Mouse (Mus musculus): ENCODE measurements around the gene Casp8ap2. TPM values are rescaled to one million over a fixed set of nuclear protein-coding genes. Genes with fewer than 3 reads are reported as not detected.

The Casp8ap2 gene
- polyA plus RNA-seq, 1 experiment from 2014 or later = 33.2 TPM

DNA sequence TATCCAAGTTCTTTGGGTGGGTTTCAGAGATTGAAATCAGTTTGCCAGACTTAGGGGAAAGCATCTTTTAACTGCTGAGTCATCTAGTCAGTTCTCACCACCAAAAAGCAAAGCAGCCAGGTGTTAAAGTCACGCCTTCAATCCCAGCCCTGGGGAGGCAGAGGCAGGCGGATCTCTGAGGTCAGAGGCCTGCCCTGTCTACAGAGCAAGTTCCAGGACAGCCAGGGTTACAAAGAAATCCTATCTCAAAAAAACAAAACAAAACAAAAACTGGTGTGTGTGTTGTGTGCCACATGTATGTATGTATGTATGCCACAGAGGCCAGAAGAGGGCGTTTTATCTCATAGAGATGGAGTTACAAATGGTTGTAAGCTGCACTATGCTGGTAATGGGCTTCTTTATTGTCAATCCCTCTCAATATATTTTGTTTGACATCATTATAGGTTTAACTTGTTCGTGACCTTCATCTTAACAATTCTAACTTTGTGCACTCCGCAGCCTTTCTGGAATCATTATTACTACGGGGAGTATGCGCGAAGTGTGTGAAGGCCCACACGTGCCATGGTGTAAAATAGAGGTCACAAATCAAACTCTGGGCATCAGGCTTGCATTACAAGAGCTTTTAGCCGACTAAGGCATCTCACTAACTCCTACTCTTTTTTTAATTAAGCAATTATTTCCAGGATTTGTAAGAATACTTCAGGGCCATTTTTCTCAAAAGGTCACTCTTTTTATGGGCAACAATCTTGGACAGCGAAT lies 41.1 kb downstream of the Casp8ap2 start:
- 53% methylated on average over 11 of the region's 11 CpGs for WGBS
- peak; percentile 54 for ATAC-seq
- Histone ChIP-seq H3K27ac (ENCODE audit: low read length) (peak overlapping the region; percentile 81), H3K4me3 (ENCODE audit: low read depth, low read length) (peak overlapping the region; percentile 97), H3K9me3 (replicated peaks; ENCODE audit: control insufficient read depth, low read length, poor library complexity, severe bottlenecking) (no peaks in the 10 kb centered on the region), H3K27me3 (ENCODE audit: control insufficient read depth, insufficient read depth, low read depth, low read length) (no peaks in the 10 kb centered on the region), H3K4me2 (ENCODE audit: low read length) (peak overlapping the region; percentile 69), H3K36me3 (ENCODE audit: control insufficient read depth, insufficient read depth, low read length) (no peaks in the 10 kb centered on the region), H3K4me1 (ENCODE audit: control insufficient read depth, insufficient read depth, low read length) (peaks cover 13% of the 10 kb centered on the region), H3K9ac (ENCODE audit: low read depth, low read length) (peak overlapping the region; percentile 58)

DNA sequence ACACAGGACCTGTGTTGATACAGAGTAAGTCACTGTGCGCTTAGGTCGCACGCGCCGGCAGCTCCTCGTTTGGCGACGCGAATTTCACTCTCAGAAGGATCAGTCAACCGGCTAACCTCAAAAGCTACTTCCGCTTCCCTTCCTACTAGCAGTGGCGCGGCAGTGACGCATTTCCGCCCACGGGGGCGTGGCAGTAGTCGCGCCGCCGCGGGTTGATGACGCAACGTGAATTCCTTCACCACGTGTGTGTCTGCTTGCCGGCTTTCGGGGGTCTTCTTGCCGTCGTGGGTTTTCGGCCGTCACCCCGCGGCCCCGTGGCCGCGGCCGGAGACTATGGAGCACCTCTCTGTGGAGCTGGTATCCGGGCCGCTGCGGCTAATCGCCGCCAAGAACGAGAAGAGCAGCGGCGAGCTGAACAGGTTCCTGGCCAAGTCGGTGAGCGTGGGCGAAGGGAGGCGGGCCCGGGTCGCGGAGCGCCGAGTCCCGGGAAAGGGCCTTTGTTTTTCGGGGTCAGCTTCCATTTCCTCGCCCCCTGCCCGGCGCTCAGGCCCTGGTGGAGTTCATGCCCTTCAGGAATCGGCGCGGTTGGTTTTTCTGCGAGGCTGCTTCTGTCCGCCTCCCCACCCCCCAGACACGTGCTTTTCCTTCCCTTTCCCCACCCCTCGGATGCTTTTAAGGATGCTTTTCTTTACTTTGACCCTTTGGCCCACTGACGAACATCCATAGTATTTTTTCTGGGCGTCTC lies 41.8 kb downstream of the Casp8ap2 start, which contains the start of gene Mdn1:
Mdn1 (plus strand) TSS at position 202 of the 745 bp plus-strand sequence.
- peak within 1 kb of the TSS; percentile 97 for H3K4me3 ChIP-seq (ENCODE audit: low read depth, low read length)
- WGBS = under 1% methylated on average over 68 of the region's 68 CpGs
- ATAC-seq = peak; percentile 96
- H3K36me3 ChIP-seq (ENCODE audit: control insufficient read depth, insufficient read depth, low read length) = no peaks in the 10 kb centered on the region
- H3K4me2 ChIP-seq (ENCODE audit: low read length) = peak within 1 kb of the TSS; percentile 73
- H3K4me1 ChIP-seq (ENCODE audit: control insufficient read depth, insufficient read depth, low read length) = peaks cover 13% of the 10 kb centered on the region
- no peaks in the 10 kb centered on the region for H3K9me3 ChIP-seq (replicated peaks; ENCODE audit: control insufficient read depth, low read length, poor library complexity, severe bottlenecking)
- H3K27ac ChIP-seq (ENCODE audit: low read length) = peak within 1 kb of the TSS; percentile 81
- peak within 1 kb of the TSS; percentile 75 for H3K9ac ChIP-seq (ENCODE audit: low read depth, low read length)
- H3K27me3 ChIP-seq (ENCODE audit: control insufficient read depth, insufficient read depth, low read depth, low read length) = no peaks in the 10 kb centered on the region

DNA sequence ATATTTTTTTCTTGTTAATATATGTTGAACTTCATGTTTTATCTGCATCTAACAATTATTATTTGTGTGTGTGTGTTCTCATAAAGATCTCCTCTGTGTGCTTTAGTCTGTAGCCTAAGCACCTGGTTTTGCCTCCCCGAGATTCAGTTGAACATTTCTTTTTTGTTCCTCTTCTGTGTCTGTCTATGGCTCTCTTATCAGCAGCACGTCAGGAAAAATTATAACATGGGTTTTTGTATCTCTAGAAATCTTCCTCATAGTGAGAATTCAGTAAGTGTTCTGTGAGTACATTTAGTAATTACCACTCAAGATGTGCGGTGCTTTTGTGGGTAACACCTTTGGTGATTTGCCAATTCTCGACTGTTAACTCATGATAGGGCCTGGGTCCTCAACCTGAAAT lies 50.6 kb downstream of the Casp8ap2 start:
- Histone ChIP-seq H3K4me1 (ENCODE audit: control insufficient read depth, insufficient read depth, low read length) (no peaks in the 10 kb centered on the region), H3K36me3 (ENCODE audit: control insufficient read depth, insufficient read depth, low read length) (peaks cover 30% of the 10 kb centered on the region), H3K27me3 (ENCODE audit: control insufficient read depth, insufficient read depth, low read depth, low read length) (no peaks in the 10 kb centered on the region), H3K4me3 (ENCODE audit: low read depth, low read length) (no peak overlapping the region), H3K9ac (ENCODE audit: low read depth, low read length) (no peak overlapping the region), H3K4me2 (ENCODE audit: low read length) (no peak overlapping the region), H3K9me3 (replicated peaks; ENCODE audit: control insufficient read depth, low read length, poor library complexity, severe bottlenecking) (no peaks in the 10 kb centered on the region), H3K27ac (ENCODE audit: low read length) (no peak overlapping the region)
- no peak for ATAC-seq
- WGBS = 94% methylated on average over 4 of the region's 4 CpGs

DNA sequence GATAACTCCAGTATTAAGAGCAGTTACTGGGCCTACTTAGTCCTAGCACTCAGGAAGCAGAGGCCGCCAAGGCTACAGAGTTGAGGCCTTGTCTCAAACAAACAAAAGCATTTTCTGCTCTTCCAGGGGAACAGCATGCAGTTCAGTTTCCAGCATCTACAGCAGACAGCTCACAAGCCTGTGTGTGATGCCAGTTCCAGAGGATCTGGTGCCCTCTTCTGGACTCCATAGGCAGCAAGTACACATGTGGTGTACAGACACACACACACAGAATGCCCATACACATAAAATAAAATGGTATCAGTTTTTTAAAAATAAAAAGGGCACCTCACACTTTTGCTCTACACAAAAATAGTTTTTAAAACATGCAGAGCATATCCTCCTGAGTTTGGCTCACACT lies 53.0 kb downstream of the Casp8ap2 start:
- no peak overlapping the region for H3K27ac ChIP-seq (ENCODE audit: low read length)
- no peaks in the 10 kb centered on the region for H3K27me3 ChIP-seq (ENCODE audit: control insufficient read depth, insufficient read depth, low read depth, low read length)
- H3K4me3 ChIP-seq (ENCODE audit: low read depth, low read length) = no peak overlapping the region
- no peak for ATAC-seq
- H3K4me1 ChIP-seq (ENCODE audit: control insufficient read depth, insufficient read depth, low read length) = no peaks in the 10 kb centered on the region
- WGBS = 89% methylated on average over 1 of the region's 1 CpGs
- no peaks in the 10 kb centered on the region for H3K9me3 ChIP-seq (replicated peaks; ENCODE audit: control insufficient read depth, low read length, poor library complexity, severe bottlenecking)
- H3K4me2 ChIP-seq (ENCODE audit: low read length) = no peak overlapping the region
- no peak overlapping the region for H3K9ac ChIP-seq (ENCODE audit: low read depth, low read length)
- H3K36me3 ChIP-seq (ENCODE audit: control insufficient read depth, insufficient read depth, low read length) = peaks cover 37% of the 10 kb centered on the region

DNA sequence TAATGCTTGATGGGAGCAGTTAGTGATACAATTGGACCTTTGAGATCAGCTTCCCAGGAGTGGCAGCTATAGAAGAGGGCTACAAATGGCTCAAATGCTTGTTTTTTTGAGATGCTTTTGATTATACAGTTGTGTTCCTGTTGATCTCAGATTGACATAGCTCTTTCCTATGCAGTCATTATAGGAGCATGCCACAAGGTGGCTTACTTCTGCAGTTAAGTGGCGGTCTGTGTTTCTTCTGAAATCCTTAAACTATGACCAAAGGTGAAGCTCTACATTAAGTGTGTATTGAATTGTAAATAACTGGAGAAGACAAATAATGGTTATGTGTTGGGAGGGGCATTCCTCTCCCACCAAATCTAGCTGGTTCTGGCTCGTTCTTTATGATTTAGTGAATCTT lies 54.6 kb downstream of the Casp8ap2 start:
- peaks cover 42% of the 10 kb centered on the region for H3K36me3 ChIP-seq (ENCODE audit: control insufficient read depth, insufficient read depth, low read length)
- no peak overlapping the region for H3K4me2 ChIP-seq (ENCODE audit: low read length)
- ATAC-seq = no peak
- no peaks in the 10 kb centered on the region for H3K9me3 ChIP-seq (replicated peaks; ENCODE audit: control insufficient read depth, low read length, poor library complexity, severe bottlenecking)
- H3K27ac ChIP-seq (ENCODE audit: low read length) = no peak overlapping the region
- H3K4me3 ChIP-seq (ENCODE audit: low read depth, low read length) = no peak overlapping the region
- H3K4me1 ChIP-seq (ENCODE audit: control insufficient read depth, insufficient read depth, low read length) = no peaks in the 10 kb centered on the region
- H3K9ac ChIP-seq (ENCODE audit: low read depth, low read length) = no peak overlapping the region
- no peaks in the 10 kb centered on the region for H3K27me3 ChIP-seq (ENCODE audit: control insufficient read depth, insufficient read depth, low read depth, low read length)
- 78% methylated on average over 2 of the region's 2 CpGs for WGBS

DNA sequence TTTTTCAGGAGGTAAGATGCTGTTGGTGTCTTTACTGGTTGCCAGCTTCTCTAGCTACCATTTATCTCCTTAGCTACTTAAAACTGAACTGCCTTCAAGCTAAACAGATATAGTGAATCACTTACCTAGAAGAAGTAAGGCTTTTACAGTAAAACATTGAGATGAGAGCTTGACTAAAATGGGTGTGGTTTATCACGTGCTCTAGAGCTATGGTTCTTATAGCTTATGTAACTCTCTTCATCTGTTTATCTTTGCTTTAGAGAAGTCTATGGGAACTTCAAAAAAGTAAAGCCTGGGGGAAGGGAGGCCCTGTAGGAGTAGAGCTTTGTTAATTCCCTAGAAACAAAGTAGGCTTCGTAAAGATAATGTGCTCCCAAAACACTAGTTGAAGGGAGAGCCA lies 58.8 kb downstream of the Casp8ap2 start:
- H3K4me2 ChIP-seq (ENCODE audit: low read length) = no peak overlapping the region
- H3K27me3 ChIP-seq (ENCODE audit: control insufficient read depth, insufficient read depth, low read depth, low read length) = no peaks in the 10 kb centered on the region
- H3K4me3 ChIP-seq (ENCODE audit: low read depth, low read length) = no peak overlapping the region
- no peak overlapping the region for H3K9ac ChIP-seq (ENCODE audit: low read depth, low read length)
- ATAC-seq = no peak
- no peaks in the 10 kb centered on the region for H3K4me1 ChIP-seq (ENCODE audit: control insufficient read depth, insufficient read depth, low read length)
- H3K9me3 ChIP-seq (replicated peaks; ENCODE audit: control insufficient read depth, low read length, poor library complexity, severe bottlenecking) = no peaks in the 10 kb centered on the region
- H3K27ac ChIP-seq (ENCODE audit: low read length) = no peak overlapping the region
- 94% methylated on average over 2 of the region's 2 CpGs for WGBS
- H3K36me3 ChIP-seq (ENCODE audit: control insufficient read depth, insufficient read depth, low read length) = peaks cover 45% of the 10 kb centered on the region

DNA sequence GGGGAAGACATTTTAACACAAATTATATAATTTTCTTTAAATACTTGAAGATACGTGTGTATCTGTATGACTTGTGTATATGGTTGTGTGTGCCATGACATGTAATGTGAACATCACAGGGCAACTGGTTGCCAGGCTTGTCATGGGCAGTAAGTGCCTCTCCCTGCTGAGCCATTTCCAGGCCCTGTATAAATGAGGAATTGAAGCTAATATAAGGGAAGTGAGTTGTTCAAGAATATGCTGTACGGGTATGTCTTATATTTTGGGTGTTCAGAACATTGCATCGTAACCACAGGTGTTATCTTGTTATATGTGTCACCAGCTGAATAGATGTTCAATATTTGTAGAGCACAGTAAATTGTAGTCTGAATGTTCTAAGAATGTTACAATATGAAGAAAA lies 62.2 kb downstream of the Casp8ap2 start:
- H3K27ac ChIP-seq (ENCODE audit: low read length) = no peak overlapping the region
- H3K4me3 ChIP-seq (ENCODE audit: low read depth, low read length) = no peak overlapping the region
- no peak for ATAC-seq
- WGBS = 98% methylated on average over 3 of the region's 3 CpGs
- H3K4me2 ChIP-seq (ENCODE audit: low read length) = no peak overlapping the region
- H3K9me3 ChIP-seq (replicated peaks; ENCODE audit: control insufficient read depth, low read length, poor library complexity, severe bottlenecking) = no peaks in the 10 kb centered on the region
- no peak overlapping the region for H3K9ac ChIP-seq (ENCODE audit: low read depth, low read length)
- no peaks in the 10 kb centered on the region for H3K27me3 ChIP-seq (ENCODE audit: control insufficient read depth, insufficient read depth, low read depth, low read length)
- H3K4me1 ChIP-seq (ENCODE audit: control insufficient read depth, insufficient read depth, low read length) = no peaks in the 10 kb centered on the region
- peaks cover 43% of the 10 kb centered on the region for H3K36me3 ChIP-seq (ENCODE audit: control insufficient read depth, insufficient read depth, low read length)

DNA sequence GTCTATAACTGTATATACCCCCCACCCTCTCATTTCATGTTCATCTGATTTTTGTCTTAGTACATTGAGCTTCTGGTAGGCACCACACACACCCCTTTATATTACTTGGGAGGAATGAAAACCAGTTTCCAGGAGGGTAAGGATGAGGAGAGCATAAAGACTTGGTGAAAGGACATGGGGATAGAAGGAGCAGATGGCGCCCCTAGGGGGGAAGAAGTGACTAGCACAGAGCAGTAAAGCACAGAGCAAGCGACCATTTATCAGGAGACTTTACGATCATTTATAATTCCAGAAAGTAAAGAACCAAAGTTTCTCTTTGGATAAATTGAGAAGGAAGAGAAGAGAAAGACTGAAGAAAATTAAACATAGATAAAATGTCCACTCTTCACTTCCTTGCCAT lies 65.6 kb downstream of the Casp8ap2 start:
- no peak for ATAC-seq
- H3K4me2 ChIP-seq (ENCODE audit: low read length) = no peak overlapping the region
- H3K9ac ChIP-seq (ENCODE audit: low read depth, low read length) = no peak overlapping the region
- no peak overlapping the region for H3K4me3 ChIP-seq (ENCODE audit: low read depth, low read length)
- H3K36me3 ChIP-seq (ENCODE audit: control insufficient read depth, insufficient read depth, low read length) = peaks cover 44% of the 10 kb centered on the region
- H3K27ac ChIP-seq (ENCODE audit: low read length) = no peak overlapping the region
- H3K27me3 ChIP-seq (ENCODE audit: control insufficient read depth, insufficient read depth, low read depth, low read length) = no peaks in the 10 kb centered on the region
- WGBS = 76% methylated on average over 3 of the region's 3 CpGs
- no peaks in the 10 kb centered on the region for H3K9me3 ChIP-seq (replicated peaks; ENCODE audit: control insufficient read depth, low read length, poor library complexity, severe bottlenecking)
- H3K4me1 ChIP-seq (ENCODE audit: control insufficient read depth, insufficient read depth, low read length) = no peaks in the 10 kb centered on the region

DNA sequence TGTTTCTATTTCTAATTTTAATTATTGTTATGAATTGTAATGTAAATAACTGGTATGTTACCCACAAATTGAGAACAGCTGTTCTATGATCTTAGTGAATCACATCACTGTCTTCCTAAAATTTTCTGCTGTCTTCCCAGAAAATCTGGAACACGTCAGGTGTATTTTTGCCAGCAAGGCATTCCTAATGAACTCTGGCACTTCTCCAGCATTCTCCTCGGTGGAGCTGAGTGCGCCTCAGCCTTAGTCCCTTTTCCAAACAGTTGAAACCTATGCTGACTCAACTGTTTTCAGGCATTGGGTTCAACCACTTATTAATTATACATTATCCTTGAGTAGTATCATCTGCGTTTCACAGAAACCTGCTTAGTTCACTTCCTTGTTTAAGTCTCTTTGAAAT lies 67.2 kb downstream of the Casp8ap2 start:
- no peak overlapping the region for H3K9ac ChIP-seq (ENCODE audit: low read depth, low read length)
- 81% methylated on average over 4 of the region's 4 CpGs for WGBS
- ATAC-seq = no peak
- no peaks in the 10 kb centered on the region for H3K4me1 ChIP-seq (ENCODE audit: control insufficient read depth, insufficient read depth, low read length)
- H3K27me3 ChIP-seq (ENCODE audit: control insufficient read depth, insufficient read depth, low read depth, low read length) = no peaks in the 10 kb centered on the region
- H3K36me3 ChIP-seq (ENCODE audit: control insufficient read depth, insufficient read depth, low read length) = peaks cover 45% of the 10 kb centered on the region
- no peak overlapping the region for H3K4me2 ChIP-seq (ENCODE audit: low read length)
- no peak overlapping the region for H3K27ac ChIP-seq (ENCODE audit: low read length)
- H3K9me3 ChIP-seq (replicated peaks; ENCODE audit: control insufficient read depth, low read length, poor library complexity, severe bottlenecking) = no peaks in the 10 kb centered on the region
- no peak overlapping the region for H3K4me3 ChIP-seq (ENCODE audit: low read depth, low read length)

Measured in midbrain, embryonic 16.5 days (tissue).